Mouse (Mus musculus): ENCODE results near the gene Plekha4. TPM values are rescaled to one million over a fixed set of nuclear protein-coding genes. Genes with fewer than 3 reads are reported as not detected.
A peak's percentile ranks its signal among the peaks of the same experiment; 100 is the strongest.
"Not testable (repeated sequence)": the region's sequence is repeated elsewhere in the genome, so short reads cannot be mapped to it uniquely, and the experiment has no call there.

Gene Plekha4
- polyA plus RNA-seq, 1 experiment = 1.2 TPM

DNA sequence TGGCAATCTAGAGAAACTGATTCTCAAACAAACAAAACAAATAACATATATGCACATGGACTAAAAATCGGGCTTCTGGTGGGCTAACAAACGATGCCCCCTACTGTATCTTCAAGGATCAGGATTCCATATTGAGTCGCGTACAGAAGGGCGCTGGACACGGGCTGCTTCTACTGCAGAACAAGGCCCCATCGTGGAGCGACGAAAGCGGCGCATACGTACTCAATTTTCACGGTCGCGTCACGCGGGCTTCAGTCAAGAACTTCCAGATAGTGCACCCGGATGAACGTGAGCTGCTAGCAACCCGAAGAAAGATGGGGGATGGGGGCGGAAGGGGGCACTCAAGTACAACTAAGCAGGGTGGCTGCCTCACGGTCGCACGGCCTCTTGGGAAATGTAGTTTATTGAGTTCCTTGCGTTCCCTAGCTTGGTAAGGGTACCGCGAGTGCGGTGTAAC lies 4.4 kb upstream of the Plekha4 start:
- TF ChIP-seq POLR2A (IDR thresholded peaks at IDR 0.05; ENCODE audit: borderline replicate concordance, insufficient read depth, low read length) (peak; percentile 57; the same call in 1 of the 2 replicates), CTCF (IDR thresholded peaks at IDR 0.05; ENCODE audit: borderline replicate concordance, insufficient read depth, low read depth, low read length) (peak; percentile 10; the same call in 1 of the 2 replicates)
- DNase-seq = peak; percentile 86
- under 1% methylated on average over 28 of the region's 28 CpGs for WGBS
- Histone ChIP-seq H3K27me3 (ENCODE audit: control insufficient read depth, insufficient read depth, low read length) (no peaks in the 10 kb centered on the region), H3K4me1 (ENCODE audit: control insufficient read depth, insufficient read depth, low read length) (peaks cover 13% of the 10 kb centered on the region), H3K27ac (ENCODE audit: insufficient read depth, low read length) (peak overlapping the region; percentile 67), H3K4me3 (replicated peaks; ENCODE audit: insufficient read depth, low read depth, low read length) (peak overlapping the region; percentile 84)

DNA sequence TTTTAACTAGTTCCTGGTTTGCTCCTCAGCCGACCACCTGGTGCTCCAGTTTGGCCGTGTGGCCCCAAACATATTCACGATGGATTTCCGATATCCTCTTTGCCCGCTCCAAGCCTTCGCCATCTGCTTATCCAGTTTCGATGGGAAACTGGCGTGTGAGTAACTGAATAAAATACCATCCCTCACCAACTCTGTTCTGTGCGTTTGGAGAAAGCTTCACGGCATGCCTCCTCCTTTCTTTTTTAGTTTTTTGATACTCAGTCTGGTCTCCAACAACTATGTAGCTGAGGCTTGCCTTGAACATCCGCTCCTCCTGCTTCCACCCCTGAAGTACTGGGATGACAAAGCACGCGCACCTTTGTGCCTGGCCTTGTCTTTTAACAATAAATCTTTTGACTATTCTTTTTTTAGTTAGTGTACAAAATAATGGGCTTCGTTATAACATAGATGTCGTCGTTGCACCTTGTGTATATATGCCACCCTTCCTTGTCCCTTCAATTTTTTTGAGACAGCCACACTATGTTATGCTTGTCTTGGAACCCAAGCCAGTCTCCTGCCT lies 3.9 kb upstream of the Plekha4 start:
- H3K4me3 ChIP-seq (replicated peaks; ENCODE audit: insufficient read depth, low read depth, low read length) = peak overlapping the region; percentile 84
- H3K27ac ChIP-seq (ENCODE audit: insufficient read depth, low read length) = no peak overlapping the region
- no peak for DNase-seq
- no peaks in the 10 kb centered on the region for H3K27me3 ChIP-seq (ENCODE audit: control insufficient read depth, insufficient read depth, low read length)
- WGBS = 52% methylated on average over 16 of the region's 16 CpGs
- TF ChIP-seq POLR2A (IDR thresholded peaks at IDR 0.05; ENCODE audit: borderline replicate concordance, insufficient read depth, low read length) = no peak
- TF ChIP-seq CTCF (IDR thresholded peaks at IDR 0.05; ENCODE audit: borderline replicate concordance, insufficient read depth, low read depth, low read length) = no peak
- H3K4me1 ChIP-seq (ENCODE audit: control insufficient read depth, insufficient read depth, low read length) = peaks cover 13% of the 10 kb centered on the region

DNA sequence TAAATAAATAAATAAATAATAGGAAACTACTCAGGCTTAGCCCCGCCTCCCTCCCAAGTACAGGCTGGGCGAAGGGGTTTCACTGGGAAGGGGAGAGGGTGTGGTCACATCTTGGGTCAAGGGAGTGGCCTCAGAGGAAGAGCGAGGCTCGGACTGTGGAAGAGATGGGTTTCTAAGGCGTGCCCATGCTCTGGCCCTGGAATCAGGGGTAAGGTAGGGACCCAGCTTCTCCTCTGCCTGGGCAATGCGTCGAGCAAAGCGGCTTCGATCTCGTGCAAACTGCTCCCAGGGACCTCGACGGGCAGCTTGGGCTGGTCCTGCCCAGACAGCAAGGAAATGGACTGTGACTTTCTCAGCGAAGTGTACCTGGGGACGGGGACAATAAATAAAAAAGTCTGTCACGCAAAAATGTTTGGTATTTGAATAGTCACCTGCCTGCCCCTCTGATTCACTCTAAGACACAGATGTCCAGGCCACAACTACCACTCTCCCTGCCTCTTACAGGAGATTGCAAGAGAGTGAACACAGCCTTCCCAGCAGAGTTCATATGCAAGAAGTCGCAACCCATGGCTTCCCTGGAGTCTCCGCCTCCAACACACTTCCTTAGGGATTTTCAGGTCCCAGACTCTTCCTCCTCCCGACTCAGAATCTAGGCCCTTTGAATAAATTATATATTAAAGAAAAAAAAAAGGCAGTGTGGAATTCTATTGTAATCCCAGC lies 3.0 kb upstream of the Plekha4 start:
- WGBS = 75% methylated on average over 18 of the region's 18 CpGs
- no peak overlapping the region for H3K27ac ChIP-seq (ENCODE audit: insufficient read depth, low read length)
- DNase-seq = peak in 1 of 2 experiments; percentile 37
- TF ChIP-seq POLR2A (IDR thresholded peaks at IDR 0.05; ENCODE audit: borderline replicate concordance, insufficient read depth, low read length) = no peak
- TF ChIP-seq CTCF (IDR thresholded peaks at IDR 0.05; ENCODE audit: borderline replicate concordance, insufficient read depth, low read depth, low read length) = no peak
- H3K4me3 ChIP-seq (replicated peaks; ENCODE audit: insufficient read depth, low read depth, low read length) = no peak overlapping the region
- H3K27me3 ChIP-seq (ENCODE audit: control insufficient read depth, insufficient read depth, low read length) = no peaks in the 10 kb centered on the region
- peaks cover 13% of the 10 kb centered on the region for H3K4me1 ChIP-seq (ENCODE audit: control insufficient read depth, insufficient read depth, low read length)

DNA sequence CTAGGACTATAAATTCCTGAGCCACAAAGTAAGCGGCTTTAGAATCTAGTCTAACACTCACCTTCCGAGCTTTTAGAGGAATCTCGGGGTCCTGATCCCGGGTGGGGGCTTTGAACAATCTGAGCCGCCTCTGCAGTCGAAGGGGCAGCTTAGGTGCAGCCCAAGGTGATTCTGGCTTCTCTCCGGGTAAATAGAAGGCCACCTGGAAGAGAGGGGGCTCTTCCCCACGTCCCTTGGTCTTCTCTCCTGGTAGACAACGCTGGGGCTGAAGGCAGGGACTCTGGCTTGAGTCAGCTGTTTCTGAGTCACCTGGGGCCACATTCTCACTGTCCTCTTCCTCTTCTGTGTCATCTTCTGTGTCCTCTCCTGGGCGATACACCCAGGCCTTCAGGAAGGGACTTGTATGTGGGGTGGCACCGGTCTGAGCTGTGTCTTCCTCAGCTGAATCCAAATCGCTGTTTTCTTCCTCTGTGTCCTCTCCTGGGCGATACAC lies 2.4 kb upstream of the Plekha4 start:
- H3K27ac ChIP-seq (ENCODE audit: insufficient read depth, low read length) = no peak overlapping the region
- peak overlapping the region; percentile 19 for H3K4me3 ChIP-seq (replicated peaks; ENCODE audit: insufficient read depth, low read depth, low read length)
- DNase-seq = peak in 1 of 2 experiments; percentile 12
- TF ChIP-seq POLR2A (IDR thresholded peaks at IDR 0.05; ENCODE audit: borderline replicate concordance, insufficient read depth, low read length) = no peak
- no peak for TF ChIP-seq CTCF (IDR thresholded peaks at IDR 0.05; ENCODE audit: borderline replicate concordance, insufficient read depth, low read depth, low read length)
- no peaks in the 10 kb centered on the region for H3K27me3 ChIP-seq (ENCODE audit: control insufficient read depth, insufficient read depth, low read length)
- 81% methylated on average over 13 of the region's 13 CpGs for WGBS
- peaks cover 13% of the 10 kb centered on the region for H3K4me1 ChIP-seq (ENCODE audit: control insufficient read depth, insufficient read depth, low read length)

DNA sequence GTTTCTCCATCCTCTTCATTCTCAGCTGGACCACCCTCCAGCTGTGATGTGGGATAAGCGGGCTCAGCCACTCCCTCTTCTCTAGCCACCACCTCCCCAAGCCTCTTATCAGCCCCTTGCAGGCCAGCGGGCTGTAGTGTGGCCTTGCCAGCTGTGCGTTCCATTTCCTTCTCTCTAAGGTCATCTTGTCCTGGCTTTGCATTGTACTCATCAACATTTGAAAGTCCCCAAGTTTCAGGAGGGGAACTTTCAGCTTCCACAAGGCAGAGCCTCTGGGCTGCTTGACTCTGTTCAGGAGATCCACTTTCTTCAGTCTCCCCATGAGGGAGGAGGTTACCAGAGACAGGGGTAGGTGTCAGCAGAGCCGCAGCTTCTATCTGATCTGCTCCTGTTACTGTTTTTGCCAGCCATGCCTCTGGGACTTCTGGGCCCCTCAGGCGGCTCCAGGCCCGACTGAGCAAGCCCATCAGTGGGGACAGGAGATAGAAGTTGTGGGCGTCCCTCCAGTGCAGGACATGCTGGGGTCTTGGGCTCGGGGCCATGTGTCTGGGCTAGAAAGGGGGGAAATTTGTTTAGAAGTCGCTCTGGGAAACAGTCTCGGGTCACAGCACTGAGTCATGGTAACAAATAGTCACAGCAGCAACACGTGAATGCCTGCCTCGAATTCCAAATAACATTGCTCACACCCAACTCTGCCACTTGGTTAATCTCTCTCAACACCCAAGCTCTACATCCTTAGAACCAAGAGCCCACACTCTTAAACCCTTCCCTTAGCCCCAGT lies 1.1 kb upstream of the Plekha4 start:
- H3K4me1 ChIP-seq (ENCODE audit: control insufficient read depth, insufficient read depth, low read length) = peaks cover 13% of the 10 kb centered on the region
- no peak for TF ChIP-seq CTCF (IDR thresholded peaks at IDR 0.05; ENCODE audit: borderline replicate concordance, insufficient read depth, low read depth, low read length)
- no peaks in the 10 kb centered on the region for H3K27me3 ChIP-seq (ENCODE audit: control insufficient read depth, insufficient read depth, low read length)
- DNase-seq = peak; percentile 40 to 48
- 13% methylated on average over 12 of the region's 12 CpGs for WGBS
- H3K4me3 ChIP-seq (replicated peaks; ENCODE audit: insufficient read depth, low read depth, low read length) = peak overlapping the region; percentile 77
- peak overlapping the region; percentile 95 for H3K27ac ChIP-seq (ENCODE audit: insufficient read depth, low read length)

DNA sequence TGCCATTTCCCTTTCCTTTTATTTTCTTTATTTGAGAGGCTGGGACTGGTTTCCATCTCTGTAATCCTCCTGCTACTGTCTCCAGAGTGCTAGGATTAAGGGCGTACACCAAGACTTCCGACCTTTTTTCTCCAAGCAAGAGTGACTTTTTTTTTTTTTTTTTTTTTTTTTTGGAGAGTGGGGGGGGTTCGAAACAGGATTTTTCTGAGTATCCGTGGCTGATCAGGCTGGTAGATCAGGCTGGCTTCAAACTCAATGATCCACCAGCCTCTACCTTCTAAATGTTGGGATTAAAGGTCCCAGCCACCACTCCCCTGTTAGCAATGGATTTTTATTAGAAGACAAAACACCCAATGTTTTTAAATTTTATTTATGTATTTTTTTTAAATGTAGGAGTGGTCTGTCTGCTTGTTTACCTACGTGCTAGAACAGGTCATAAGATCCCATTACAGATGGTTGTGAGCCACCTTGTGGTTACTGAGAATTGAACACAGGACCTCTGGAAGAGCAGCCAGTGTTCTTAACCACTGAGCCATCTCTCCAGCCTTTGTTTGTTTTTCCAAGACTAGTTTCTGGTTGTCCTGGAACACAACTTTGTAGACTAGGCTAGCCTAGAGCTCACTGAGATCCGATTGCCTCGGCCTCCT lies 467 bp downstream of the Plekha4 start:
- H3K4me3 ChIP-seq (replicated peaks; ENCODE audit: insufficient read depth, low read depth, low read length) = peak overlapping the region; percentile 77
- H3K4me1 ChIP-seq (ENCODE audit: control insufficient read depth, insufficient read depth, low read length) = peaks cover 13% of the 10 kb centered on the region
- no peaks in the 10 kb centered on the region for H3K27me3 ChIP-seq (ENCODE audit: control insufficient read depth, insufficient read depth, low read length)
- peak; percentile 47 to 69 for DNase-seq
- 24% methylated on average over 7 of the region's 7 CpGs for WGBS
- TF ChIP-seq POLR2A (IDR thresholded peaks at IDR 0.05; ENCODE audit: borderline replicate concordance, insufficient read depth, low read length) = no peak
- no peak for TF ChIP-seq CTCF (IDR thresholded peaks at IDR 0.05; ENCODE audit: borderline replicate concordance, insufficient read depth, low read depth, low read length)
- H3K27ac ChIP-seq (ENCODE audit: insufficient read depth, low read length) = peak overlapping the region; percentile 77

DNA sequence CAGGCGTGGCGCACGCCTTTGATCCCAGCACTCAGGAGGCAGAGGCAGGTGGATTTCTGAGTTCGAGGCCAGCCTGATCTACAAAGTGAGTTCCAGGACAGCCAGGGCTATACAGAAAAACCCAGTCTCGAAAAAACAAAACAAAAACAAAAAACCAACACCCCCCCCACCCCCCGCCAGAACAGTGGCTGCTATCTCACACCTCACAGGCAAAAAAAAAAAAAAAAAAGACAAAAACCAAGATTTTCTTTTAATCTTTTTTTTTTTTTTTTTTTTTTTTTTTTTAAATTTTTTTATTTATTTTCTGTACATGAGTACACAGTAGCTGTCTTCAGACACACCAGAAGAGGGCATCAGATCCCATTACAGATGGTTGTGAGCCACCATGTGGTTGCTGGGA lies 1.0 kb downstream of the Plekha4 start:
- not testable (repeated sequence) for DNase-seq

More for the DNA sequence above, 1.0 kb downstream of the Plekha4 start:
- H3K27me3 ChIP-seq (ENCODE audit: control insufficient read depth, insufficient read depth, low read length); H3K4me3 ChIP-seq (replicated peaks; ENCODE audit: insufficient read depth, low read depth, low read length); H3K27ac ChIP-seq (ENCODE audit: insufficient read depth, low read length): not testable (repeated sequence)
- WGBS = 91% methylated on average over 6 of the region's 6 CpGs
- peaks cover 13% of the 10 kb centered on the region for H3K4me1 ChIP-seq (ENCODE audit: control insufficient read depth, insufficient read depth, low read length)

Measured in cerebellum, adult 2 months (tissue).